Mouse (Mus musculus) erythroid progenitor cell, adult 5-6 weeks (primary cell): ENCODE data around the gene Mtor. TPM values are rescaled to one million over a fixed set of nuclear protein-coding genes. Genes with fewer than 3 reads are reported as not detected.
A peak's percentile ranks its signal among the peaks of the same experiment; 100 is the strongest.

Experiments used
- ATAC-seq: replicated peaks from 2 replicates; pipeline ENCODE4 v1.8.0; 2016; ENCODE audit warnings: moderate number of reproducible peaks, mild to moderate bottlenecking, moderate TSS enrichment, inconsistent platforms; ENCODE audit not compliant: poor library complexity, low FRiP score, severe bottlenecking
- total RNA-seq, 2 experiments: library from RNA; stranded (forward) in 1 of 2; stranded (reverse) in 1 of 2; fragments of 150-400 nt in 1 of 2; fragments of 186-747, 209-891 nt in 1 of 2; gene quantifications; 2 replicates each; pipeline versions ENCODE4 v1.2.3 to v1.2.4; 2015 to 2017; ENCODE audit warnings: low replicate concordance in 2 of 2

Gene Mtor
- total RNA-seq, 2 experiments from 2014 or later, result 22.0 to 34.4 TPM

DNA sequence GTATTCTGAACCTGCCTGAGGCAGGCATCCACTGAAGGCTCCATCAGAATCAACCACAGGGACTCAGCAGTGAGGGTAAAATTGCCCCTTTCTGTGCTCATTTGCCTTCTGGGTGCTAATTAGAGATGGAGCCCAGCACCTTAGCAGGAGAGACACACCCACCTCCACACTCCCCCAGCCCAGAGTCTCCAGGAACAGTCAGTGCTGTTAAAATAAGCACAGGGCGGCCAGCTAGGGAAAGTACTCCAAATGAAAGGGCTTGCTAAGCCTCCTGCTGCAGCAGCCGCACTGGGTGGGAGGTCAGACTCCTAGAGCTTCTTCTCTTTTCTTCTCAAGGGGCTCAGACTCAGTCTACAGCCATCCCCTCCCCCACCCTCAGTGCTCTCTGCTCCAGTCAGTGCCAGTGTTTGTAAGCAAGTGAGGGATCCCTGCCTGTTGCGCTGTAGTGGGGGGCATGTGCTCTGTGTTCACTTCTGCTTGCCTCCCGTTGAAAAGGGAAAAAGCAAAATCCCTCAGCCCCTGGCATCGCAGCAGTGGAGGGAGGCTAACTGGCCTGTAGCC, 69.9 kb downstream of the Mtor start:
- no peak for ATAC-seq

DNA sequence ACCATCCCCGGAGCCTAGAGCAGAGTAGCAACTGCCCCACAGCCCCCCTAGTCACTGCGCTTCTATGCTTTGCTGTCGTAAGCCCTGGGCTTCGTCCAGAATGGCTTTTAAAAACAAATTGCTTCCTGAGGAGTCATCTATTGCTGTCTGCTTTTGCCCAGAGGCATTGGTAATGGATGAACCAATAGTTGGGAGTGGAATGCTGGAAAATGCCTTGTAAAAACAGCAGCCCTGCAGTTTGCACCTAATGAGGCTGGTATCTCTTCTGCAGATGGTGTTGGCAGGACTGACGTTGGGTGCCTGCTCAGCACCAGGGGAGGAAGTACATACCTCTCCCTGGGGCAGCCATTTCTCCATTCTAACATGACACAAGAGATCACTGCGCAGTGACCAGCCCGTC, 75.1 kb downstream of the Mtor start:
- no peak for ATAC-seq

DNA sequence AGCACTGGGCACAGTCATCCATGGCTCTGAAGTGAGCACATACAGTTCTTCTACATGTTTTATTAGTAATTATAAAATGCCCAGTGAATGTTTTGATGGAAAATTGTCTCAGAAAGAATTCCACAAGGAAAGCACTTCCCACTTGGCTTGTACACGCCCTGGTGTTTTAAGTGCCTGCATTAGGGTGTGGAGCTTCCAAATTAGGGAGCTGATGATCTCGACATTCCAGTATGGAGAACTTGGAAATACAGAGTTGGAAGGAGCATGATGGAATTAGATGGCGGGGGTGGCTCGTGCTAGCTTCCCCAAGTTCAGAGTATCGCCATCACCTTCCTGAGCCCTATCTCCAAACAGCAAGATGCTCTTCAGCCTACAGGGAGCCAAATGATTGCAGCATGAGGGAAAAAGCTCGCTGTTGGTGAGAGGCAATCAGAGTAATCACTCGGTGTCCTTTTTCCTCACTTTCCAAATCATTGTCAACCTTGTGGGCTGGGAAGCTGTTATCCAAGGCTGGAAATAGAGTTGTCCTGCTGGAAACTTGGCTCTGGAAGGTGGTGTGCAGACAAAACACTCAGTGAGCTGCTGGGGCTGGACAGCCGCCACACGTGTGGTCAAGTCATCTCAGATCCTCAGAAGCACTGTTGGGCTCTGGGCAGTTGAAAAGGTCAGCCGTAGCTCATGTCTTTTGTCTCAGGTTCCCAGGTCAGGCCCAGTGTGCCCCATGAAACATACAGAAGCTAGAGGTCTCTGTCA, 78.9 kb downstream of the Mtor start:
- no peak for ATAC-seq

DNA sequence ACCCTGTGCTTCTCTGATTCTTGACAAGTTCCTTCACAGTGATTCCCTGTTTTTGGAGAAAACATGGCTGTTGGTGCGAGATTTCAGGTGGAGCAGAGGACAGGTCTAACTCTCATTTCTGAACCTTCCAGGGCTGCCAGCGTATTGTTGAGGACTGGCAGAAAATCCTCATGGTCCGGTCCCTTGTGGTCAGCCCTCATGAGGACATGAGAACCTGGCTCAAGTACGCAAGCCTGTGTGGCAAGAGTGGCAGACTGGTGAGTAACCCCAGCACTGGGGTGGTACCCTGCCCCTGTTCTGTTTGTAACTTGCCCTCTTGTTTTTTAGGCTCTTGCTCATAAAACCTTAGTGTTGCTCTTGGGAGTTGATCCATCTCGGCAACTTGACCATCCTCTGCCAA, 81.9 kb downstream of the Mtor start:
- no peak for ATAC-seq

DNA sequence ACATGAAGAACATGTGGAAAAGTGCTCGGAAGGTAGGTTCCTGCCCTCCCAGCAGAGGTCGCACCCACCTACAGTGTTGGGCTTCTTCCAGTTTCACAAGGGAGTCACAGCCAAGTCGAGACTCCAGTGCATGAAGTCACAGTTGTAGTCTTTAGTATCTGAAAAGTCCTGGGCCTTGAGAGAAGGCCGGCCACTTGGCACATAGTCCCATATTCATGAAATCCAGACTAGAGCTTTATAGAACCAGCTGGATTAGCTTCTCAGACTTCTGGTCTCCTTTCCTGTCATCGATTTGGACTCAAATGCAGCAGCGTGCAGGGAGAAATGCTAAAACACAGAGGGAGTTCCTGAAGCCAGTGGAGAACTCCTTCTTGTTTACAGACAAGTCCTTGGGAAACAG, 82.4 kb downstream of the Mtor start:
- no peak for ATAC-seq

DNA sequence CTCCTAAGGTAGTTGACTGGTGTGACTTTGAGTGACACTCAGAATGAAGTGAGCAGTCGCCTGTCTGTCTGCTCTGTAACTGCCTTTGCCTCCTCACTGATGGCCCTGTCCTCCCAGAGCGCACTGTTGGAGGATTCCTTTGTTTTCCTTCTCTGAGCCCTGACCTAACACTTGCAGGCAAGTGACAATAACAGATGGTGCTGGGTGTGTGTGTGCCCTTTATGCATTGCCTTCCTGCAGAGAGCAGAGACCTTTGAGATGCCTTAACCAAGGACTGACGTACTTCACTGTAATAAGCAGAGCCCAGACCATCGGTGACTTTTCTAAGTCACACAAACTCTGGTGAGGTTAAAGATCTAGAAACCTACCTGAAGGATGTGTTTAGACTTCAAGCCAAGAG, 82.9 kb downstream of the Mtor start:
- ATAC-seq, result no peak

DNA sequence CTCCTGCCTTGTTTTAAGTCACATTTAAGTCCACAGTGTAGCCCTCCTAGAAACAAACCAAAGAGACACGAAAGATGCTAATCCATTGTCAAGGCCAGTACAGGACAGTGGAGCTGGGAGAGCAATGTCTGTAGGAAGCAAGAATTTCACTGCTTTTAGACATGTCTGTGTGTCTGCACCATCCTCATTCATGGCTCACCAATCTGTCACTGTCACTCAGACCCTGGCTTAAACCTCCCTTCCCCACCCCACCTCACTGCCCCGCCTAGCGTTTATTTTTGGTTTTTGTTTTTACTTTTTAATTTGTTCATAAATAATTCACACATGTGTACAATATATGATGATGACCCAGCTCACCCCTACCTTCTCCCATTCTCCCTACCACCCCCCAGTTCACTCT, 84.1 kb downstream of the Mtor start:
- ATAC-seq, result no peak

DNA sequence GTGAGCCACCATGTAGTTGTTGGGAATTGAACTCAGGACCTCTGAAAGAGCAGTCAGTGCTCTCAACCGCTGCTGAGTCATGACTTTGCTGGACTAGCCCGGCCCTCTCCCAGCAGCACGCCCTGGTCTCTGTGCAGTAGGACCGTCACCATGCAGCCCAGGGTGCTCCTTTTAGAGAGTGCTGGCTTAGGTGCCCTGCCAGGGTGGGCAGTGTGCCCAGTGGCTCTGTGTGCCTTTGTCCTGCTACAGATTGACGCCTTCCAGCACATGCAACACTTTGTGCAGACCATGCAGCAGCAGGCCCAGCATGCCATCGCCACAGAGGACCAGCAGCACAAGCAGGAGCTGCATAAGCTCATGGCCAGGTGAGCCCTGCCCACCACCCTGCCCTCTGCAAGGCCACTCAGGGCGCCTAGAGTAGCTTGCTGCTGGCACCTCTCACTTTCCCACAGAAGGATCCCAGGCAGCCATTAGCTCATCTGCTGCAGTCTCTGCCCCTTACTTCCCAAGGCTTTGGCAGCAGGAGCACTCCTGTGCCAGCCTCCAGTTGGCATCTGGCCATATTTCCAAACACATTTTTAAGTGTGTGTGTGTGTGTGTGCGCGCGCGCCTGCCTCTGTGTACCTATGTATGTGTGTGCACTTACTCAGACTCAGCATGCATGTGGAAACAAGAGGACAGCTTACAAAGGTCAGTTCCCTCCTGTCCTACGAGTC, 85.4 kb downstream of the Mtor start:
- no peak for ATAC-seq

DNA sequence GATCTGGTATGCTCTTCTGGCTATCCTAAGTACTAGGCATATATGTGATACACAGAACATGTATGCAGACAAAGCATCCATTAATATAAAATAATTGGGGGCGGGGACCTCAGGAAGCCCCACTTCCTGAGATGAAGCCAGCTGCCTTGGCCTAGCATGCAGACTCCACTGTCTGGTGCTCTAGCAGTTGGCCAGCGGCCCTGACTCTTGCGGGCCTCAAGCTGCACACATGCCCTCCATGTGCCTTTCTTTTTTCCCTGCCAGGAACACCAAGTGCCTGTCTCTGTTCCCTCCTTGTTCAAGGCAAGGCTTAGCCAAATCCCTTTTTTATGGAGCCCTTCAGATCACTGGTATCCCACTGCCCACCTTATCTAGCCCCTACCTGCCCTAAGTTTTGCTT, 87.5 kb downstream of the Mtor start:
- no peak for ATAC-seq

DNA sequence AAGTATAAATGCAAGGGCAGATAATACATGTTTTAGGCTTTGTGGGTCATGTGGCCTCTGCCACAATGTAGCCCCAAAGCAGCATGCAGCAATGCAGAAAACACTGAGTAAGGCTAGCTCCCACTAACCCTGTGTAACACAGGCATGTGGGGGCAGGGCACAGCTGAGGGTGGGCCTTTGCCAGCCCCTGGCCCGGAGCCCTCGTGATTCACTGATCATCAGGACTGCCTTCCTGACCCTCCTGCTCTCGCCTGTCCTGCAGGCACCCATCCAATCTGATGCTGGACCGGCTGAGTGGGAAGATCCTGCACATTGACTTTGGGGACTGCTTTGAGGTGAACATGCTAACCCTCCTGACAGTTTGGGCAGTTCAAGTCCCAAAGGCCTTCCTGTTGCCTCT, 100.7 kb downstream of the Mtor start:
- ATAC-seq, result no peak

DNA sequence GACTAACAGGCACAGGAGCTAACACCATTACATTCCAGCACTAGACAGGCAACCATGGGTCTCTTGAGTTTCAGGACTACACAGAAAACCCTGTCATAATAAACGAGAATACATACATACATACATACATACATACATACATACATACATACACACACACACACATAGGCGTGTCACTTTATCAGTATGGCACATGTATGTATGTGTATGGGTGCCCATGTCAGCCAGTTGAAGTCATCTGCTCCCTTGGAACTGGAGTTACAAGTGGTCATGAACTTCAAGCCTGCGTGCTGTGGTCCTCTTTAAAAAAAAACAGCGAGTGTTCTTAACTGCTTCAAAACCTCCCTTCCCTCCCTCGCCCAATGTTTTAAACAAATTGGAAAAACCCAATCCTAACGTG, 109.4 kb downstream of the Mtor start:
- no peak for ATAC-seq

DNA sequence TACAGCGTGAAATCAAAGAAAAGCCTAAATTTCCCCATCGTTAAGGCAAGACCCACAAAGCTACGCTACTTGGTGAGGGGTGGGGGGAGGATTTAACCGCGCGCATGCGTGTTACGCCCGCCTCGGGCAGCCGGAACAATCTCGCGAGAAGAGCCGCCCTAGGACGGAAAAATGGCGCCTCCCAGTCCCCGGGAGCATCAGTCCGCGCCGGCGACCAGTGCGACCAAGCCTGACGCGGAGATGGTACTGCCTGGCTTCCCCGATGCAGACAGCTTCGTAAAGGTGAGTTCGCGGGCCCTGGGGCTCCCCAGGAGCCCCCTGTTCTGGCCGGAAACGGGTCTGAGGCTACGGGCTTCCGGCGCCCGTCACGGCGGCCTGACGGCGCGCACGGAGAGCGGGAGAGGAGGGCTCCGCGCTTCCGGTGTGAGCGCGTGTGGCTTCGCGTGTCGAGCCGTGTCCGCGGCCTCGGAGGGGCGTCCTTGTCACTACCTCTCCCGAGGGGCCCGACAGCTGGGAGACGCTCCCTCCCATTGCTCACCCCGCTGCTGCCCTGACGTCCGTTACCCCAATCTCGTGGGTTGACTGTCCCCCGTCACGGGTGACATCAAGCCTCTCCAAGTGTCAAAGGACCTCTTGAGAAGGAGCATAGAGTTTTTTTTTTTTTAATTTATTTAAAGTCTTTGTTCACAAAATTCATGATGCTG, 110.0 kb downstream of the Mtor start, which contains the start of gene Exosc10:
Gene Exosc10, plus strand, starts transcription at position 133 of the 704 bp plus-strand sequence.
- ATAC-seq, result peak; percentile 96

DNA sequence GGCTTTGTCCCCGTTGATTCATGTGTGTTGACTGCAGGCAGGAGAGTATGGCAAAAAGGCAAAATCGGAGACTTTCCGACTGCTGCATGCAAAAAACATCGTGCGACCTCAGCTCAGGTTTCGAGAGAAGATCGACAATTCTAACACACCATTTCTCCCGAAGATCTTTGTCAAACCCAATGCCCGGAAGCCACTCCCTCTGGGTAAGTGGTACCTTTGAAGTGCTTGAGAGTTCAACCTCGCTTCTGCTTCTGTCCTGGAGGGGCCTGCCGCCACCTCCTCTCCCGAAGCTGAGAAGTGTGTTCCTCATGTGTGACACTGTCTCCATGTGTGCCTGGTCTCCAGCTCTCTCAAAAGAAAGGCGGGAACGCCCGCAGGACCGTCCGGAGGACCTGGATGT, 114.3 kb downstream of the Mtor start:
- no peak for ATAC-seq

DNA sequence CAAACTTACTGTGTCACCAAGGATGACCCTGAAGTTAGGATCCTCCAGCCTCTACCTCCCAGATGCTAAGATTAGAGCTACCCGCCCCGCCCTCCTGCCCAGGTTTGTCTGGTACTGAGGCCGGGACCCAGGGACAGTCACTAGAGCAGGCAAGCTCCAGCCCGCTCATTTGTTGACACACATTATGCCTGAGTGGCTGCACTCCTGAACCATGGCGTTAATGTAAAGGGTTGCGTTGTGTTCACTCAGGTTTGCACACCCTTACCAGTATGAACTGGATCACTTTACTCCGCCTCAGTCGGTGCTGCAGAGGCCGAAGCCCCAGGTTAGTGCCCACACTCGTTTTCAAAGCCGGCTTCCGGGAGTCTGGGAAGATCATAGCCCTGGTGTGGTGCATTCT, 115.2 kb downstream of the Mtor start:
- no peak for ATAC-seq

DNA sequence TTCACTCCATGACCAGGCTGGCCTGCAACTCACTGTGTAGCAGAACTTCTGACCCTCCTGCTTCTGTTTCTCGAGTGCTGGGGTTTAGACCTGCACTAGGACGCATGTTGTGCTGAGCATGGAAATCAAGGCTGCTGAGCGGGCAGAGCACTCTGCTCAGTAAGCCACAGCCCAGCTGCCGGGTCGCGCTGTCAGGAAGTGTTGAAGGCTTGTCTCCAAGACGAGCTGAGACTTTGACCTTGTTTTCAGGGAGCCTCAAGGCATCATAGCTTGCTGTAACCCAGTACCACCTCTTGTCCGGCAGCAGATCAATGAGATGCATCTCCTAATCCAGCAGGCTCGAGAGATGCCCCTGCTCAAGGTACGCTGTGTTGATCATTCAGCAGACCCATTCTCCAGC, 121.7 kb downstream of the Mtor start:
- ATAC-seq, result no peak

DNA sequence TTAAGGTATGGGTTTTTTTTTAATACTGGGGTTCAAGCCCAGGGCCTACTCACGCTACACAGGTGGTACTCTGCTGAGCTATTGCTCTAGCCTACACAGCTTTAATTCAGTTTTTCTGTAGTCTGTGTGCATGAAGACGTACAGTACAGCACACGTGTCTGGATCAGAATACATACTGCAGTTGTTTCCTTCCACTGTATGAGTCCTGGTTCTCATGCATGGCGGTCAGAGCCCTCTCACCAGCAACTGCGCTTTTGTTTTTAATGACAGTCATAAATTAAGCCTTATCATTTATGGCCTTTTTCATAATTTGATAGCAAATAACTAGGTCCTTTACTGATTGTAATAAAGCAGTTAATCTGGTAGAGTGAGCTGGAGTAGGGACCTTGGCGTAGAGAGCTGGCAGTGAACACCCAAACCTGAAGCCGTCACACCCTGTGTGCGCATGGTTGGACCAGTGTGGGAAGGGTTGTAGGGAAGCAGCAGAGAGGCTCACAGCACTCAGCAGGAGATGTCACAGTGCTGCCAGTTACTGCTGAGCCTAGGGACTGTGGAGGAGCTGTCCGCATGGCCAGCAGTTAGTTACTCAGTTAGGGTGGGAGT, 122.4 kb downstream of the Mtor start:
- no peak for ATAC-seq

DNA sequence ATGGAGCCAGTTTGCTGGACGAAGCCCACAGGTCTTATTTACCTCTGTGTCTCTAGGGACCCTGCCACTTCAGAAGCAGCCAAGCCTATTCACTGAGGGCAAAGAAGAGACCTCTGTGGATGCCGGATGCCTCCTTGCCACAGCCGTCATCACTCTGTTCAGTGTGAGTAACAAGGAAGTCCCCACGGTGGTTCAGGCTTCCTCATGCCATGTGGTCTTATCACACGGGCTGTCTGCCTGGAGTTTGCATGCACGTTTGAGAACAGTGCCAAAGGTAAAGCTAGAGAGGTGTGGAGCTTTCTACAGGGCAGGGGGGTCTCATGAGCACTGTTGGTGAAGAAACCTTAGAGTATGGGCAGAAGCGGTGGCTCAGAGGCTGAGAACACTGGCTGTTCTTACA, 124.8 kb downstream of the Mtor start:
- ATAC-seq, result no peak

DNA sequence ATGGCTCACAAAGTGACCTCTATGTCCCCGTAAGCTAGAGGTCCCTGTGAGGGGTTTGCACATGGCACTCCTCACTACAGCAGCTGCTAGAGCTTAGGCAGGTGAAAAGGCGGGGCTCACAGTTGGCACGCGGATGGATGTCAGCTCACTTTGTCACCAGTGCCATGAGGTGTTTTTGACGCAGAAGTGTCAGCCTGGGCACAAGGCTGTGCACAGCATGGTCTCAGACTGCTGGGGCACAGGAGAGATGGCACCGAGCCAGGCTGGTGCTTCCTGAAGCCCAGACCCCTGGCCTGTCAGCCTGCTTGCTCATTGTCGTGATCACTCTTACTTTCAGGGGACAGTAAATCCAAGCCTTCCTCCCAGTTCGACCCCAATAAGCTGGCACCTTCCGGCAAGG, 132.4 kb downstream of the Mtor start:
- ATAC-seq, result no peak

DNA sequence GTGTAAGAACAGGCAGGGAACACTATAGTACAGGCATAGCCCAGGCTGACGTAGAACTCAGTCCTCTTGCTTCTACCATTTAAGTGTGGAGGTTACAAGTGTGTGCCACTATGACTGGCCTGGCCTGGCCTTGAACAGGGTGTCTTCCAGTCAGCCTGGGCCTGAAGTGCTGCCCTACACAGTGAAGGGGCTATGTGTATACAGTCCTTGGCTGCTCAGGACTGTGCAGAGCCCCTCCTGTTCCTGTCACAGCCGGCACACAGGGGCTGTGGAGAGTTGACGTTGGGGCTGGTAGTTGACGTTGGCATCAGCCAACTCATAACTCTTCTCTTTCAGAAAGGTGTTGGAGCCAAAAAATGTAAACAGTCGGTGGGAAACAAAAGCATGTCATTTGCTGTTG, 133.0 kb downstream of the Mtor start:
- ATAC-seq, result no peak

DNA sequence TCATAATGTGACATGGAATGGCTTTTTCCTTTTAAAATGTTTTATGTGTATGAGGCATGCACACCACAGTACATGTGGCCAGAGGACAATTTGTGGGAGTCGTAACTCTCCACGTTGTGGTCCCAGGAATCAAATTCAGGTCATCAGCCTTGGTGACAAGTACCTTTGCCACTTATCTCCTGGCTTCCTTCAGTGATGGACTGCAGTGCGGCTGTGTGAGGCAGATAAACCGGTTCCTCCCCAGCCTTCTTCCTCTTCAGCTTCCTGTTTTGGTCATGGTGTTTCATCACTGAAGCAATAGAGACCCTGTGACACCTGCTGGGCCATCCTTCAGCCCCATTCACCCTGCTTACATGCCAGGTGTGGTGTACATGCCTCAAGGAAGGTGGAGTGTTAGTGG, 134.8 kb downstream of the Mtor start:
- no peak for ATAC-seq
